Mouse (Mus musculus) ES-E14 (cell line): ENCODE data around the gene Cd24a. TPM values are rescaled to one million over a fixed set of nuclear protein-coding genes. Genes with fewer than 3 reads are reported as not detected.

Experiments used
- DNase-seq: peaks from one replicate; pipeline ENCODE4 v3.0.0-alpha.2; 2013; ENCODE audit warnings: low read depth, low spot score
- H3K27ac ChIP-seq: 2 replicates; pipeline ENCODE4 v1.5.1; 2012; ENCODE audit warnings: low read depth, mild to moderate bottlenecking, low read length, moderate library complexity, mixed read lengths; ENCODE audit not compliant: poor library complexity, insufficient read depth, severe bottlenecking
- H3K36me3 ChIP-seq: 2 replicates; pipeline ENCODE4 v1.6.1; 2012; ENCODE audit warnings: mild to moderate bottlenecking, low read length, moderate library complexity, mixed read lengths; ENCODE audit not compliant: control insufficient read depth, poor library complexity, insufficient read depth, severe bottlenecking
- H3K4me1 ChIP-seq, 2 experiments: fragments of 150-350 bp in 1 of 2; sonication (generic) in 1 of 2; 2 replicates each; pipeline ENCODE4 v1.6.1; 2012; ENCODE audit warnings: low read length in 2 of 2, mild to moderate bottlenecking in 1 of 2, mixed read lengths in 1 of 2; ENCODE audit not compliant: control insufficient read depth in 2 of 2, insufficient read depth in 2 of 2, poor library complexity in 1 of 2
- H3K4me3 ChIP-seq, 2 experiments: fragments of 150-350 bp in 1 of 2; sonication (generic) in 1 of 2; 2 replicates each; pipeline ENCODE4 v1.5.1; 2012; ENCODE audit warnings: low read length in 2 of 2, low read depth in 1 of 2, mild to moderate bottlenecking in 1 of 2, mixed read lengths in 1 of 2; ENCODE audit not compliant: insufficient read depth in 1 of 2, poor library complexity in 1 of 2, severe bottlenecking in 1 of 2
- H3K9ac ChIP-seq: 2 replicates; pipeline ENCODE4 v1.6.1; 2012; ENCODE audit warnings: low read depth, mild to moderate bottlenecking, low read length, mixed read lengths; ENCODE audit not compliant: poor library complexity, insufficient read depth, severe bottlenecking
- H3K9me3 ChIP-seq: fragments of 150-350 bp; sonication (generic); 2 replicates; pipeline ENCODE4 v1.6.1; 2012; ENCODE audit warnings: low read depth, mild to moderate bottlenecking, low read length; ENCODE audit not compliant: control insufficient read depth, insufficient read depth
- CHD2 ChIP-seq: IDR thresholded peaks from 2 replicates; pipeline ENCODE4 v1.6.1; 2014; ENCODE audit warnings: mild to moderate bottlenecking, low read depth, low read length, inconsistent platforms
- HCFC1 ChIP-seq: IDR thresholded peaks from 2 replicates; pipeline ENCODE4 v1.6.1; 2012; ENCODE audit warnings: low read length, inconsistent platforms, borderline replicate concordance; ENCODE audit not compliant: insufficient read depth
- MAFK ChIP-seq: IDR thresholded peaks from 2 replicates; pipeline ENCODE4 v1.6.1; 2014; ENCODE audit warnings: mild to moderate bottlenecking, low read depth, low read length, inconsistent platforms; ENCODE audit not compliant: insufficient read depth
- ZC3H11A ChIP-seq: IDR thresholded peaks from 2 replicates; pipeline ENCODE4 v1.6.1; 2012; ENCODE audit warnings: low read depth, mild to moderate bottlenecking, inconsistent platforms, low read length, borderline replicate concordance
- ZNF384 ChIP-seq: IDR thresholded peaks from 2 replicates; pipeline ENCODE4 v1.6.1; 2012; ENCODE audit warnings: low read depth, low read length, inconsistent platforms
- in situ Hi-C, 2 experiments: fragments of 600-800 bp; cut with MboI; formaldehyde crosslinking; loops; one replicate each; pipeline ENCODE4 v1.15.1; 2025; ENCODE audit warnings: low sequenced_read_pairs in 2 of 2, inconsistent platforms in 1 of 2; ENCODE audit not compliant: unreplicated experiment in 2 of 2
- total RNA-seq: library from RNA; depleted of rRNA; stranded (reverse); fragments of 300-350 nt; gene quantifications from 2 replicates; pipeline ENCODE4 v1.2.3, GENCODE M21; 2012

The Cd24a gene
- total RNA-seq, 1 experiment = 84.4 TPM

DNA sequence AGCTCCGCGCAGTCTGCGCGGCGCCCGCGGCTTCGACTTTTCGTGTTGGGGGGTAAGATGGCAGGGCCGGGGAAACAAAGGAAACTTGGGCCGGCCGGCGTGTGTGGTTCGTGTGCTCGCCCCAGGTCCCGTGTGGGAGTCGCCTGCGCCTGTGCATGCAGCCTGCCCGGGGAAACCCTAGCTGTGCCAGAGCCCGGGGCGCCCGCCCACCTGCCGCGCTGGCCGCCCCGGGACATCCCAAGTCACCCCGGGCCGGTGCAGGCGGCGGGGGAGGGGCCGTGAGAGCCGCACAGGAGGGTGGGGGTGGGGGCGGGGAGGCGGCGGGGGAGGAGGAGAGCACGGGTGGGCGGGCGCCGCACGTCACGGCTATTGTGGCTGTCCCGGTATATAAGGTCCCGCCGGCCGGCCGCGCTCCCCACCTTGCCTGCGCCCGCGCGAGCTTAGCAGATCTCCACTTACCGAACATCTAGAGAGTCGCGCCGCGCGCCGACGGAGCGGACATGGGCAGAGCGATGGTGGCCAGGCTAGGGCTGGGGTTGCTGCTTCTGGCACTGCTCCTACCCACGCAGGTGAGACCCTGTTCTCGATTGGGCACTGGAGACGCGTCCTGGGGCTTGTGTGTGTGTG is 783 bp downstream of the Cd24a start:
- Histone ChIP-seq H3K27ac (no peak overlapping the region), H3K9me3 (no peaks in the 10 kb centered on the region), H3K36me3 (no peaks in the 10 kb centered on the region), H3K9ac (peak overlapping the region; percentile 58), H3K4me1 (peaks cover 2 to 10% of the 10 kb centered on the region in 2 experiments; a peak in 3 of 4 replicates), H3K4me3 (peak overlapping the region; percentile 68 to 89)
- DNase-seq = peak; percentile 51
- TF ChIP-seq ZC3H11A (no peak), ZNF384 (no peak), CHD2 (no peak), MAFK (no peak), HCFC1 (no peak)
- in situ Hi-C loops = loop anchor here (10.0 to 25.0 kb wide), 2 partner anchors 333 to 346 kb away; partner anchors contain the start of genes Qrsl1 (in 1 of the 2) and Rtn4ip1 (in 1 of the 2)

DNA sequence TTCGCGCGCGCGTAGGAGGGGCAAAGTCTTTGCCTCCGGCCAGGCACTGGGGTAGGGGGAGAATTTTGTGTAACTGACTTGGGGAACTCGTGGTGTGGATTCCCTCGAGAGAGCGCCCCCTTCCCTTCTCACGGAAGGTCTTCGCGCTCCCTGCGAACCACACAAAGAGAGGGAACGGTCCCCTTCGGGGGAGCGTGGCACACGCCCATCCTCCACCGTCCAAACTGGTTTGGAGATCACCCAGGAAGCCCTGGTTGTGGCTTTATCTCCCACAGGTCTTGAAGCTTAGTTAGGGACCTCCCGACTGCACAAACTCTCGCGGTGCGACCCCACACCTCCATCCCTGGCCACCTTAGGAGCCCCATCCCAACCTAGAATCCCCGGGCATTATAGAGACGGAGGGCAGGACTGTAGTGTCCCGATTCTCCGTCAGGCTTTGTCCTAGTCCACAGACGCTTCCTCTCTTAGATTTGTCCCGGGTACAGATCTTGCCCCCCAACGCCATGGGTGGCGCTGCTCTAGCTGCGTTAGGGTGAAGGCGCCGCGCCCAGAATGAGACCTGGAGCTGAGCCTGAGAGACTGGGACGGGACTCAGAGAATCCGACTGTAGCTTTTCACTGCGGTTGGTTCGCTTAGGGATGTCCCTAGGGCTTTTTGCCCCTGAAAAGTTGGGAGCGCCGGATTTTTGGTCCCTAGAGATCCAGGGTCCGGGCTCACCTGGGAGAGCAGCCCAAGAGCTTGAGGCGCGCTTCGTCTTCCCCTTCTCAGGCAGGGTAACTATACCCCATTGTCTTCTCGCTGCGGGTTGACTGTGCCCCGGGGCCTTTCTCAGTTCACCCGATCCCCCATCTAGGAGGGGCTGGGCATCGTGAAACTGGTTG is 1.5 kb downstream of the Cd24a start:
- H3K4me1 ChIP-seq = peaks cover 2 to 11% of the 10 kb centered on the region in 2 experiments; a peak in 3 of 4 replicates
- no peak overlapping the region for H3K27ac ChIP-seq
- DNase-seq = peak; percentile 37
- H3K9ac ChIP-seq = peak overlapping the region; percentile 58
- H3K4me3 ChIP-seq = peak overlapping the region; percentile 68 to 89
- no peaks in the 10 kb centered on the region for H3K36me3 ChIP-seq
- TF ChIP-seq ZC3H11A (no peak), CHD2 (no peak), MAFK (no peak), HCFC1 (no peak), ZNF384 (no peak)
- in situ Hi-C loops = loop anchor here (10.0 to 25.0 kb wide), 2 partner anchors 333 to 345 kb away; partner anchors contain the start of genes Qrsl1 (in 1 of the 2) and Rtn4ip1 (in 1 of the 2)
- H3K9me3 ChIP-seq = no peaks in the 10 kb centered on the region

DNA sequence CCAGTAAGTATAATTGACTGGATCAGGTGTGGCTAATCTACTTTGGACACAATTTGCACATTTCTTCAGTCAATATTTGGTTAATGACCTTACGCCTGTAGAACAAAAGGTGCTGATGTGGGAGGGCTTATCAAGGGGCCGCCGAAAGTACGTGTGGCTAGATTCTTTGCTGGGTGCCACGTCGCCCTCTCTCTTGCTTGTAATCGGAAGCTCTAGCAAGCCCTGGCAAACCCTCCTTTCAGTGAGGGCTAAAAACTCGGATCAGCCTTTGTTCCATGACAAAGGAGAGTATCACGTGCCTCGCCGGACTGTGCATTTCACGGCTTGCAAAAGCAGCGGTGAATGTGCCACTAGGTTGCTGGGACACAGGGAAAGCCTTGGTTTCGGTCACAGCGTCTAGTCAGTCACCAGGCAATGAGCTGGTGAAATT is 2.6 kb downstream of the Cd24a start:
- peaks cover 2 to 11% of the 10 kb centered on the region in 2 experiments; a peak in 3 of 4 replicates for H3K4me1 ChIP-seq
- peak overlapping the region; percentile 36 to 89; a peak in 3 of 4 replicates for H3K4me3 ChIP-seq
- no peak for TF ChIP-seq MAFK
- no peak for TF ChIP-seq ZC3H11A
- no peak for TF ChIP-seq HCFC1
- no peak for TF ChIP-seq CHD2
- TF ChIP-seq ZNF384 = no peak
- DNase-seq = peak; percentile 70
- in situ Hi-C loops = loop anchor here in 1 of 2 experiments (25.0 kb wide), 1 partner anchor 332 kb away; the partner anchor contains the start of genes Qrsl1 and Rtn4ip1
- H3K27ac ChIP-seq = no peak overlapping the region
- no peaks in the 10 kb centered on the region for H3K36me3 ChIP-seq
- H3K9me3 ChIP-seq = no peaks in the 10 kb centered on the region
- no peak overlapping the region for H3K9ac ChIP-seq

- Histone ChIP-seq H3K27ac (no peak overlapping the region), H3K4me1 (peaks cover 2 to 11% of the 10 kb centered on the region in 2 experiments; a peak in 3 of 4 replicates), H3K4me3 (no peak overlapping the region; a peak in 1 of 4 replicates), H3K9me3 (no peaks in the 10 kb centered on the region), H3K9ac (no peak overlapping the region), H3K36me3 (no peaks in the 10 kb centered on the region)
- no peak for TF ChIP-seq CHD2
- TF ChIP-seq ZC3H11A = no peak
- TF ChIP-seq ZNF384 = no peak
- no peak for TF ChIP-seq HCFC1
- TF ChIP-seq MAFK = no peak
- DNase-seq = no peak
- in situ Hi-C loops = loop anchor here in 1 of 2 experiments (25.0 kb wide), 1 partner anchor 331 kb away; the partner anchor contains the start of genes Qrsl1 and Rtn4ip1
Observed at GRCm38 (mm10) chr10:43581260-43581659, 3.2 kb downstream of the Cd24a start.
